Mouse (Mus musculus) thymus, adult 2 months (tissue): Measurements from ENCODE around the gene Raet1e. TPM values are rescaled to one million over a fixed set of nuclear protein-coding genes. Genes with fewer than 3 reads are reported as not detected.
"Not testable (repeated sequence)": the region's sequence is repeated elsewhere in the genome, so short reads cannot be mapped to it uniquely, and the experiment has no call there.

Source experiments
- DNase-seq: peaks from one replicate; pipeline ENCODE4 v3.0.0; 2021
- H3K27ac ChIP-seq: fragments of 200-500 bp; 2 replicates; pipeline ENCODE4 v1.5.1; 2012; ENCODE audit warnings: low read length, control low read depth; ENCODE audit not compliant: control insufficient read depth, insufficient read depth
- H3K27me3 ChIP-seq: fragments of 200-500 bp; 2 replicates; pipeline ENCODE4 v1.6.1; 2012; ENCODE audit warnings: mild to moderate bottlenecking, low read length, moderate library complexity, mixed read lengths; ENCODE audit not compliant: control insufficient read depth, insufficient read depth
- H3K36me3 ChIP-seq: fragments of 200-500 bp; 2 replicates; pipeline ENCODE4 v1.6.1; 2012; ENCODE audit warnings: mild to moderate bottlenecking, low read length, moderate library complexity; ENCODE audit not compliant: control insufficient read depth, insufficient read depth
- H3K4me1 ChIP-seq: fragments of 200-500 bp; replicated peaks from 2 replicates; pipeline ENCODE4 v1.6.1; 2012; ENCODE audit warnings: low read length; ENCODE audit not compliant: control insufficient read depth, insufficient read depth
- H3K4me3 ChIP-seq: fragments of 200-500 bp; 2 replicates; pipeline ENCODE4 v1.5.1; 2012; ENCODE audit warnings: mild to moderate bottlenecking, low read length, control low read depth, moderate library complexity; ENCODE audit not compliant: control insufficient read depth, insufficient read depth
- WGBS: fragments of 180-500 bp; shearing (Covaris S2); methylation state at CpG from one replicate; pipeline ENCODE4 v1.1.7; 2018; 5-methylcytosine and 5-hydroxymethylcytosine counted together
- polyA plus RNA-seq: library from polyadenylated mRNA; depleted of rRNA; stranded (reverse); fragments of >200 nt; gene quantifications from 2 replicates; pipeline ENCODE4 v1.2.3, GENCODE M21; 2012; rRNA removed

Raet1e gene
- polyA plus RNA-seq, 1 experiment = 0.38 TPM

- H3K4me1 ChIP-seq, H3K27me3 ChIP-seq, H3K27ac ChIP-seq, H3K4me3 ChIP-seq, H3K36me3 ChIP-seq: not testable (repeated sequence)
- DNase-seq = peak; percentile 13
- 1% methylated on average over 9 of the region's 11 CpGs for WGBS
These were observed 244.0 kb downstream of the Raet1e start for GRCm38 (mm10) chr10:22402225-22402917.

- H3K4me1 ChIP-seq, H3K36me3 ChIP-seq, H3K27ac ChIP-seq, H3K4me3 ChIP-seq, H3K27me3 ChIP-seq: not testable (repeated sequence)
- 0% methylated on average over 1 of the region's 8 CpGs for WGBS
- DNase-seq = peak; percentile 6
These were observed 255.5 kb downstream of the Raet1e start for GRCm38 (mm10) chr10:22413702-22414494.

Other genes starting within 250 kb of the Raet1e start
- not detected in 2 replicates for gene 4930444G20Rik, start 90.5 kb upstream of the Raet1e start, polyA plus RNA-seq
- gene E030030I06Rik, start 9.3 kb upstream of the Raet1e start, polyA plus RNA-seq = 4.5 and 6.5 TPM in 2 replicates
- not detected in 2 replicates for gene H60b, start within 50 bp of the Raet1e start, polyA plus RNA-seq
- gene Raet1d, start 202.0 kb downstream of the Raet1e start, polyA plus RNA-seq = 0.09 TPM in 1 of 2 replicates, not detected in the other